Mouse (Mus musculus): ENCODE data around the gene Slc22a6.
A peak's percentile ranks its signal among the peaks of the same experiment; 100 is the strongest.

The Slc22a6 gene

DNA sequence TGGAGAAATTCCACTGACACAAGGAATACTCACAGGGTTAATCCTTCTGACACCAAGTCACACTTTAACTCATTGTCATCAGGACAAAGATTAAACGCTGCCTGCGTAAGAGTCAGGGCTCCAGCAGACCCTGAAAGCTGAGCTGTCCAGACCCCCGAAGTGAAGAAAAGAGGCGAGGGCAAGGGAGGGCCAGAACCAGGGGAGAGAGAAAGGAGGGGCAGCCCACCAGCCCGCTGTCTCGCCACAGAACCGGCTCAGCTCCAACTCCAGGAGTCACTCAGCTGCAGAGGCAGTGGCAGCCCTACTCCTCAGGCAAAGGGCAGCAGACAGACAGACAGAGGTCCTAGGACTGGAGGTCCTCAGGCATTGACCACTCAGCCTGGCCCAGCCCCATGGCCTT is at the start of gene Slc22a6:
TSS of gene Slc22a6 (plus strand) at position 136 of the 400 bp plus-strand sequence.
- no peak for DNase-seq (ENCODE audit: low read depth)

GRCm38 (mm10) chr19:8569453-8569863 is 48.4 kb upstream of the Slc22a6 start:
- no peak for DNase-seq (ENCODE audit: low read depth)

GRCm38 (mm10) chr19:8570341-8571040 is 47.3 kb upstream of the Slc22a6 start:
- no peak for DNase-seq (ENCODE audit: low read depth)

DNA sequence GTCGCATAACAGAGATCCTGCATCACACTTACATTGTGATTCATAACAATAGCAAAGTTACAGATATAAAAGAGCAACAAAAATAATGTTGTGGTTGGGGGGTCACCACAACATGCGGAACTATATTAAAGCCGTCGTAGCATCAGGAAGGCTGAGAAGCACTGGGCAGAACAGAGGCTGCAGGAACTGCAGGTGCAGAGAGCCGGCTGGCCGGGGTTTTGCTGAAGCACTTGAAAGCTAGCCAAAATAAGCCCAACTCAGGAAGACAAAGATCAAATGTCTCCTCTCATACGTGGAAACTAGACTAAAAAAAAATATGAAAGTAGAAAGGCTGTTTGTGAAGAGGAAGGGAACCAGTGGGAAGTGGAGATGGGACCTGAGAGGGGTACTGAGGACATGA is 46.1 kb upstream of the Slc22a6 start:
- DNase-seq (ENCODE audit: low read depth) = peak; percentile 70

- DNase-seq (ENCODE audit: low read depth) = no peak
These were observed 45.4 kb upstream of the Slc22a6 start for GRCm38 (mm10) chr19:8572485-8572884.

- no peak for DNase-seq (ENCODE audit: low read depth)
These were observed 40.4 kb upstream of the Slc22a6 start for GRCm38 (mm10) chr19:8577432-8577831.

DNA sequence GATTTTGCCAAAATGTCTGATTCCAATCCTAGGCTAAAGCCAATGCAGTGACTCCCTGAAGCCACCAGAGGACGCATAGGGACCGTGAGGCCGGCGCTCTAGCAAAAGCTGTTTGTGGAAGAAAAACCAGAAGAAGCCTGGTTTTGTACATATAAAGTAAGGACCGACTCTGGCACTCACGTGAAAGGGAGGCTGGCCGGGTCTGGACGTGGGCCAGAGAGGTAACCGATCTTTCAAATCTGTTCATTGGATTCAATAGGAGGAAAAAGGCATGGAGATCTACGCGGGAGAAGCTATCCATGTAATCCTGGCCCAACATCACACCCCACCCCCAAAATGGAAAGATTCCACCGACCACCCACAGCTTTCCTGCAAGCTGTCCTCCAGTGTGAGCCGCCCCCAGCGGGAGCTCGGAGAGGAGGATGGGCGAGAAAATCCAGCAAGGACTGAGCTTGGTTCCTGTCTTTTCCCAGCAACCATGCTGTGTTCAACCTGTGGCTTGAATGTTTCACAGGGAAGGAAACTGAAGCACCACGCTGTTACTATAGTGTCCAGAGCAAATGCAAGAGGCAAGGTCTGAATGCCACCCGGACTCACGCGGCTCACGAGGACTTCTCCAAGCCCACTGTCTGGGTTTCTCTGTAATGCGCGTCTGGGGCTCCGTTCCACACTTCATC is 39.4 kb upstream of the Slc22a6 start:
- DNase-seq (ENCODE audit: low read depth) = peak; percentile 67

DNA sequence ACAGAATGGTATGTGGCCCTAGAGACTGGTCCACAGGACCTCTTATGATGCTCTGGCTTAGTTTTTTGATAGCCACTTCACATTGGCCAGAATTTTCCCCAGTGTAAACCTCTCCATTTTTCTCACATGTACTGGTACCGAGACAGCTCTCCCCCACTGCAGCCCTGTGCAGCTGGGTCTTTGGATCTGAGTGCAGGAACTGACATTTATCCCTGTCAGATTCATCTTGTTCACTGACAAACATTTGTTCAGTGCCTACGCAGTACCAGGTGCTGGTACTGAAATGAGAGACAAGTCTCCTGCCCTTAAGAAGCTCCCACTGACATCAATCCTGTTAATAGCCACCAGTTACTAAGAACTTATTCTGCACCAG is 38.9 kb upstream of the Slc22a6 start:
- no peak for DNase-seq (ENCODE audit: low read depth)

- no peak for DNase-seq (ENCODE audit: low read depth)
These were observed 32.5 kb upstream of the Slc22a6 start for GRCm38 (mm10) chr19:8585298-8585697.

DNA sequence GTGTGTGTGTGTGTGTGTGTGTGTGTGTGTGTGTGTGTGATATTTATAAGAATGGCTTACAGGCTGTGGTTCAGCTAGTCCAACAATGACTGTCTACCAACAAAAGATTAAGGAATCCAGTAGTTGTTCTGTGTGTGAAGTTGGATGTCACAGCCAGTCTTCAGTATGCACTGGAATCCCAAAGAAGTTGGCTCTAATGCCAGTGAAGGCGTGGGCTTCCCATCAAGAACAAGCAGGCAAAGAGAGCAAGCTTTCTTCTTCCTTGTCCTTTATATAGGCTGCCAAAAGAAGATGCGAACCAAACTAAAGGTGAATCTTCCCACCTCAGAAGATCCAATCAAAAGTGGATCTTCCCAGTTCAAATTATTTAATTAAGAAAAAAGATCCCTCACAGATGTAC is 31.9 kb upstream of the Slc22a6 start:
- DNase-seq (ENCODE audit: low read depth) = no peak

DNA sequence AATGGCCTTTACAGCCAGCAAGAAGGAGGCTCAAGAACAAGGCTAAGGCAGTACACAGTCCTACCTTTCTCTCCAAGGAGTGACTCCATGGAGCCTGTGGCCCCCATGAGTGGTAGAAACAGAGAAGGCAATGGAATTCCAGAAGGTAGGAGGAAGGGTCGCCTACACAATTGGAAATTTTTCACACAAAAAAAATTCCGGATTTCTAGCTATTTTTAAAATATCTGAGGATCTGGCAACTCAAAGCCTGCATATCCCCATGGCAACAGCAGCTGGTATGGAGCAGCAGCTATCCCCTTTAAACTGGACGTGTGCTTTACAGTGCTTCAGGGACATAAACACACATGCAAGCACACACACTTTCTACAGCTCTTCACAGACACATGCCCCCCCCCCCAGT is 31.5 kb upstream of the Slc22a6 start:
- no peak for DNase-seq (ENCODE audit: low read depth)

GRCm38 (mm10) chr19:8587315-8587714 is 30.5 kb upstream of the Slc22a6 start:
- DNase-seq (ENCODE audit: low read depth) = no peak

DNA sequence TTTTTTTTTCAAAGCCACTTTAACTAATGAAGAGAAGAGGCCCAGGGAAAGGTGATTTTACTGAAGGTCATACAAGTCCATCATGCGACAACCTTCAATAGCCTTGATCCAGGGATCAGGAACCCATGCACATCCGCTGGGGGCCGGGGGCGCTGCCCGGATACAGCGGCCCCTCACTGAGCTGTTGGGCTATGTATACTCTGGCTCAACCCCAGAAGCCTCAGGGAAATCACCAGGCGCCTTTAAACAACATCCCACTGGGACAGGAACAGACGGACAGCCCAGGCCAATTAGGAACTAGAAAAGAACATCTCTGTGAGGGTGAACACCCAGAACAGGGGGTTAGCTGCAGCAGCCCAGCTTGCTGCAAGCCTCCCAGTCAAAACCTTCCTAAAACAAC is 26.9 kb upstream of the Slc22a6 start, which contains the start of gene Slc22a8:
TSS of gene Slc22a8 (plus strand) at position 301 of the 400 bp plus-strand sequence.
- no peak for DNase-seq (ENCODE audit: low read depth)

DNA sequence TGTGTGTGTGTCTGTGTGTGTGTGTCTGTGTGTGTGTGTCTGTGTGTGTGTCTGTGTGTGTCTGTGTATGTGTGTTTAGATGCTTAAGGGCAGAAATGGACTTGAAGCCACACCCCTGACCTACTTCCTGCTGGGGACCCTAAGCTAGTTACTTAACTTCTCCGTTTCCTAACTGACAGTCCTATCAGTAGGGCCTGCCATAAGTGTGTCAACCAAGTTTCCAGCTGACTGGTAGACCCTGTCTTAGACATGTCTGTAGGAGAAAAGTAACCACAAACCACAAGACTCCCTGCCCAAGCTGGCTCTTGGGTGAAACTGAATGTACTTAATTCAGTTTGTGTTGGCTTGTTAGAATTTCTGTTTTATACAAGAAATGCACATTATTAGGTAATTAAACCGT is 25.7 kb upstream of the Slc22a6 start:
- DNase-seq (ENCODE audit: low read depth) = peak; percentile 97

GRCm38 (mm10) chr19:8592873-8593408 is 24.9 kb upstream of the Slc22a6 start:
- no peak for DNase-seq (ENCODE audit: low read depth)

DNA sequence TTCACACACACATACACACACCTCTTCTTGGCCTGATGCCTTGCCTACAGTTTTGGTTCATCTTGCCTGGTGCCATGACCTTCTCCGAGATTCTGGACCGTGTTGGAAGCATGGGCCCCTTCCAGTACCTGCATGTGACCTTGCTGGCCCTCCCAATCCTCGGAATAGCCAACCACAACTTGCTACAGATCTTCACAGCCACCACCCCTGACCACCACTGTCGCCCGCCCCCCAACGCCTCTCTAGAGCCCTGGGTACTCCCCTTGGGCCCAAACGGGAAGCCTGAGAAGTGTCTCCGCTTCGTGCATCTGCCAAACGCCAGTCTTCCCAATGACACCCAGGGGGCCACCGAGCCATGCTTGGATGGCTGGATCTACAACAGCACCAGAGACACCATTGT is 24.0 kb upstream of the Slc22a6 start:
- no peak for DNase-seq (ENCODE audit: low read depth)

- no peak for DNase-seq (ENCODE audit: low read depth)
These were observed 23.3 kb upstream of the Slc22a6 start for GRCm38 (mm10) chr19:8594518-8594917.

DNA sequence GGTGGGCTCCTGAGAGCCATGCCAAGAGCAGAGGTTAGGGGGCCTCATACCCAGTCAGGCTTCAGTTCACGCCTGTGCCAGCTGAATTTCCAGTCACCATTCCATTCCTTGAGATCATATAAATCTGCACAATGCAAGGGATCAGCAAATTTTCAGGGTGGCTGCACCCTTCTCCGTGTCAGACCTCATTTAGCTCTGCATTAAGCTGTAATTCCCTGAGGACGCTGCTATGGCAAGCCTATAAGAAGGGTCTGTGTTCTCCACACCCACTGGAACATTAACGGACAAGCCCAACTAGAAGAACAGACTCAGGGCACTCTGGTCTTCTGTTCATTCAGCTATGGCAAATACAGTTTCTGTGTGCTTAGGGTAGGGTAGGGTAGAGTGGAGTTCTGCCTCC is 20.6 kb upstream of the Slc22a6 start:
- no peak for DNase-seq (ENCODE audit: low read depth)

DNA sequence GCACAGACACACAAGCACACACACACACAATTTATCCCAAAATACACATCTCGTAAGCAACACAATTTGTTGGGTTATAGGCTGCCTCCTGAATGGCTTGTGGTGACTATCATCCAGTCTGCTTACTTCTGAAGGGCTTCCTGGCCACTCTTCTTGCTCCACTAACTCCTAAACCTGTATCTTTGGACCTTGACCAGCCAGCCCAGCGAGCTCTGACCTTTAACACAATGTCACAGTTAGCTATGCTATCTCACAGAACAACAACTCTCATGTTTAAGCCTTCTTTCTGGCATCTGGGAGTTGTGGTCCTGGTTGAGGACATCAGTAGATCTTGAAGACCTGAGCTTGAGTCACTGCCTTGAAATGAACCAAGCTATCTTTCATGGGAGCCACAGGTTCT is 18.6 kb upstream of the Slc22a6 start:
- no peak for DNase-seq (ENCODE audit: low read depth)

- no peak for DNase-seq (ENCODE audit: low read depth)
These were observed 15.9 kb upstream of the Slc22a6 start for GRCm38 (mm10) chr19:8601922-8602321.

DNA sequence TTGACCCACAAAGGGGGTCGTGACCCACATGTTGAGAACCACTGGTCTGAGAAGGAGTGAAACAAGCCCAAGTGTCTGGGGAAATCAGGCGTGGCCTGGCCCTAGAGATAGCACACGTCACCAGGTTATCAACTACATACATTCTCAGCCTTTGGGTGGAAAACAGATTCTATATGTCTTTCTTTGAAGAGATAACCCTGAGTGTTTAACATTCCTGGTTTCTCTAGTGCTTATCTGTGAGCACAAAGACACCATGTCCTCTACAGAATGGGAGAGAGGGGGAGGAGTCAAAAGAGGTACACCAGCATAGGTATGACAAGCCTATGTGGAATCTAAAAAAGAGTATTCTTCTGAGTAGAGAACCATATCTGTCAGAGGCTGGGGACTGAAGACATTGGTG is 14.9 kb upstream of the Slc22a6 start:
- DNase-seq (ENCODE audit: low read depth) = no peak

DNA sequence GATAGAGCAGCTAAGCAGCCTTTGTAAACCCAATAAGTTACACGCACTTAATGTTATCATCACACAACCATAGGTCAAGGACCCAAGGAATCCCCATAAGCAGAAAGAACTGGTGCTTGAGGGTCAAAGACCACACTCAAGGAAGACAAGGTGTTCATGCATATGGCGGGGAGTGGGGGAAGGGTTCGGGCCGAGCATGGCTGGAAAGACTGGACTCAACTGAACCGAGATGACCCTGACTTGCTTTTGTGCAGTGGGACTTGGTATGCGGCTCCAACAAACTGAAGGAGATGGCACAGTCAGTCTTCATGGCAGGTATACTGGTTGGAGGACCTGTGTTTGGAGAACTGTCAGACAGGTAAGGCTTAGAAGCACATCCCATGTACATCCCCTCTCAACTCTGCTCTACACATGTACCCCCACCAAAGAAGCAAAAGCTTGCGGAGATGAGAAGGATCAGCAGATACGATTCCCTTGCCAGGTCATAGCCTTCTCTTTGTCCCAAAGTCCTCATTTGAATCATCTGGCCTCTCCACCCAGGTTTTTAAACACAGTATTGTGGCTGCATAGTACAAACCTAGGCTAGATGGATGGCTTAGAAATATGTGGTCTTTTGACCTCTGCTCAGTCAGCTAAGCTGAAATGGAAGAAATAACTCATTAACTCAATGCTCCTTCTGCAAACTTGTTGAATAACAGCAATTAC is 13.2 kb upstream of the Slc22a6 start:
- no peak for DNase-seq (ENCODE audit: low read depth)

DNA sequence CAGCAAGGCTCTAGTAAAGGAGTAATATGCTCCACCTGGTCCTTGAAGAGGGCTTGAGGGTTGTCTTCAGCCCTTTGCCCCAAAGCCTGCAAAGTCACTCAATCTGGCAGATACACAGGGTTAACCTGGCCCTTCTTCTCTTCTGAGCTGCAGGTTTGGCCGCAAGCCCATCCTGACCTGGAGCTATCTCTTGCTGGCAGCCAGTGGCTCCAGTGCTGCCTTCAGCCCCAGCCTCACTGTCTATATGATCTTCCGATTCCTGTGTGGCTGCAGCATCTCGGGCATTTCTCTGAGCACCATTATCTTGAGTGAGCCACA is 12.6 kb upstream of the Slc22a6 start:
- DNase-seq (ENCODE audit: low read depth) = no peak

All from 416B (cell line).